Mouse (Mus musculus) megakaryocyte, embryonic 14.5 days (primary cell): ENCODE data around the gene Aldoc. TPM values are rescaled to one million over a fixed set of nuclear protein-coding genes. Genes with fewer than 3 reads are reported as not detected.

Experiments used
- H3K27me3 ChIP-seq: replicated peaks from 2 replicates; pipeline ENCODE3; 2012; ENCODE audit warnings: inconsistent platforms
- H3K36me3 ChIP-seq: replicated peaks from 2 replicates; pipeline ENCODE3; 2012; ENCODE audit warnings: low read length, inconsistent platforms, mixed read lengths
- H3K4me1 ChIP-seq: 2 replicates; pipeline ENCODE4 v1.6.1; 2012; ENCODE audit warnings: inconsistent platforms
- H3K4me3 ChIP-seq: replicated peaks from 2 replicates; pipeline ENCODE3; 2012; ENCODE audit warnings: moderate library complexity, mild to moderate bottlenecking, inconsistent platforms
- H3K9me3 ChIP-seq: 2 replicates; pipeline ENCODE4 v1.6.1; 2012; ENCODE audit warnings: inconsistent platforms
- FLI1 ChIP-seq: IDR thresholded peaks from 2 replicates; pipeline ENCODE4 v1.6.1; 2012; ENCODE audit warnings: low read length, inconsistent platforms, mixed read lengths
- GATA1 ChIP-seq: IDR thresholded peaks from 3 replicates; pipeline ENCODE4 v1.6.1; 2012; ENCODE audit warnings: mixed read lengths, low read length, inconsistent platforms, borderline replicate concordance
- polyA plus RNA-seq: library from polyadenylated mRNA; stranded (reverse); fragments of >175 nt; gene quantifications from 2 replicates; pipeline ENCODE4 v1.2.3, GENCODE M21; 2012; ENCODE audit warnings: low replicate concordance; ENCODE audit not compliant: insufficient read depth

The Aldoc gene
- polyA plus RNA-seq, 1 experiment, result 25.1 TPM

GRCm38 (mm10) chr11:78358330-78359007 lies 35.7 kb downstream of the Aldoc start:
- Histone ChIP-seq H3K36me3 (no peaks in the 10 kb centered on the region), H3K9me3 (no peaks in the 10 kb centered on the region), H3K27me3 (peaks cover 17% of the 10 kb centered on the region), H3K4me3 (no peak overlapping the region), H3K4me1 (peaks cover 40% of the 10 kb centered on the region)
- TF ChIP-seq FLI1 (no peak), GATA1 (no peak)

DNA sequence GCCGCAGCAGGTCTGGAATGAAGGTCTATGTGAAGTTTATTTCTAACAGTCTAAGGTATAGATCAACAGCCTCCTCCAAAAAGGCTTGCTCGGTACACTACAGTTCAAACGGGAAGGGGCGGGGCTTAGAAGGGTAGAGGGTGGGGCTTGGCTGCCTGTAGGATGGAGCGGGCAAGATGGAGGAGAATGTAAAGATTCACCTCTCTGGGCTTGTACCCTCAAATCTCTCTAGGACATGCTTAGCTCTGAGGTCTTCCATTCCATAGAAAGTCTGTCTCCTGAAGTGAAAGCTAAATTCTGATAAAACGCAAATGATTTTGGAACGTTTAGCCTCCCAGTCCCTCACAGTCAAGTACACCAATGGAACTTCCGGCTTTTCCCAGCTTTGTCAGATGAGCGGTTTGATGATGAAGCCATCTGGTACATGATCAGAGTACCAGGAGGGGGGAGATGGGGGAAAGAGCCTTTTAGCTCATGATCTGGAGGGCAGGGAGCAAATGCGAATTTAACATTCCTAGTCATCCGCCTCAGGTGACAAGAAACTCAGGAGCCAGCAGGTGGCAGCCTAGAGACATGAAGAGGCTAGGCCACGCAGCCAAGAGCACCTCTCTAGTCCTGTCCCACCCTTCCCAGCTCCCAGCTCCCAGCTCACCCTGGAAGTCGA lies 37.5 kb downstream of the Aldoc start:
- Histone ChIP-seq H3K4me1 (peaks cover 35% of the 10 kb centered on the region), H3K27me3 (peaks cover 33% of the 10 kb centered on the region), H3K9me3 (no peaks in the 10 kb centered on the region), H3K36me3 (no peaks in the 10 kb centered on the region), H3K4me3 (peak overlapping the region; percentile 90)
- TF ChIP-seq GATA1 (no peak), FLI1 (no peak)

DNA sequence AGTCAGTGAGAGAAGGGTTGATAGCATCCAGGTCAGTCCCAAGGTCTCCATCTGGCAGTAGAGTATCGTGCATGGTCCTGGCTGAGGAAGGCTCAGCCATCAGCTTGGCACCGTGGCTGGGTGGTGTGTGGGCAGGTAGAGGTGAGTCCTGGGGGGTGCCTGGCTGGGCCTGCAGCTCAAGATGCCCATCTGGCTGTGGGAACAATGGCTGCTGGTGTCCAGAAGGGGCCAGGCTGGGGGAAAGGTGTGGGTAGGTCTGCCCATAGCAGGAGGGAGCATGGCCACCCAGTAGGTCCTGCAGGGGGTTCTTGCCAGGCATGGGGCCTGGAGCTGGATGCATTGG lies 38.0 kb downstream of the Aldoc start:
- Histone ChIP-seq H3K36me3 (no peaks in the 10 kb centered on the region), H3K4me1 (peaks cover 32% of the 10 kb centered on the region), H3K9me3 (no peaks in the 10 kb centered on the region), H3K27me3 (peaks cover 38% of the 10 kb centered on the region), H3K4me3 (peak overlapping the region; percentile 90)
- no peak for TF ChIP-seq FLI1
- no peak for TF ChIP-seq GATA1

GRCm38 (mm10) chr11:78363309-78364007 lies 40.7 kb downstream of the Aldoc start:
- Histone ChIP-seq H3K36me3 (no peaks in the 10 kb centered on the region), H3K4me1 (peaks cover 46% of the 10 kb centered on the region), H3K27me3 (peaks cover 65% of the 10 kb centered on the region), H3K9me3 (no peaks in the 10 kb centered on the region), H3K4me3 (no peak overlapping the region)
- TF ChIP-seq GATA1, result no peak
- TF ChIP-seq FLI1, result no peak

DNA sequence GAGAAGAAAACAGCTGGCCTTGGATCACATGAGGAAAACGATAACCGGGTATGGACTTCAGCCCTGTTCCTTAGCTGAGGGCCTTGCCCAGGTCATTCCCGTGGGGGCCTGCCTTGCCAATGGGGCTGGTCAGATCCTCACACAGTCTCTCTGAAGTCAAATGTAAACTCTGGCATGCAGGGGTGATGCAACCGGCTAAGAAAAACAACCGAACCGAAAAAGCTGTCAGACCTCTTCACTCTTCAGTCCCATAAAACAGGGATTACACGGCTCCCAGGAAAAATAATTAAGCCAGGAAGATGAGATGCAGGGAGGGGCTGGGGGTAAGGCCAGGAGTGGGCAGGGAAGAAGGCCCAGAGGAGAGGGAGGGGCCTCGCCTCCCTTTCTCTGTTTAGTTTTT lies 41.3 kb downstream of the Aldoc start:
- H3K4me3 ChIP-seq, result no peak overlapping the region
- peaks cover 68% of the 10 kb centered on the region for H3K27me3 ChIP-seq
- H3K36me3 ChIP-seq, result no peaks in the 10 kb centered on the region
- H3K9me3 ChIP-seq, result no peaks in the 10 kb centered on the region
- peaks cover 43% of the 10 kb centered on the region for H3K4me1 ChIP-seq
- TF ChIP-seq FLI1 (no peak), GATA1 (no peak)

- Histone ChIP-seq H3K36me3 (no peaks in the 10 kb centered on the region), H3K4me3 (no peak overlapping the region), H3K27me3 (peaks cover 95% of the 10 kb centered on the region), H3K9me3 (no peaks in the 10 kb centered on the region), H3K4me1 (peaks cover 26% of the 10 kb centered on the region)
- TF ChIP-seq FLI1 (no peak), GATA1 (no peak)
Observed at GRCm38 (mm10) chr11:78367456-78368225, 44.9 kb downstream of the Aldoc start.

GRCm38 (mm10) chr11:78370389-78370788 lies 47.6 kb downstream of the Aldoc start:
- Histone ChIP-seq H3K9me3 (no peaks in the 10 kb centered on the region), H3K36me3 (no peaks in the 10 kb centered on the region), H3K4me3 (no peak overlapping the region), H3K27me3 (peaks cover 74% of the 10 kb centered on the region), H3K4me1 (peaks cover 21% of the 10 kb centered on the region)
- no peak for TF ChIP-seq GATA1
- no peak for TF ChIP-seq FLI1

DNA sequence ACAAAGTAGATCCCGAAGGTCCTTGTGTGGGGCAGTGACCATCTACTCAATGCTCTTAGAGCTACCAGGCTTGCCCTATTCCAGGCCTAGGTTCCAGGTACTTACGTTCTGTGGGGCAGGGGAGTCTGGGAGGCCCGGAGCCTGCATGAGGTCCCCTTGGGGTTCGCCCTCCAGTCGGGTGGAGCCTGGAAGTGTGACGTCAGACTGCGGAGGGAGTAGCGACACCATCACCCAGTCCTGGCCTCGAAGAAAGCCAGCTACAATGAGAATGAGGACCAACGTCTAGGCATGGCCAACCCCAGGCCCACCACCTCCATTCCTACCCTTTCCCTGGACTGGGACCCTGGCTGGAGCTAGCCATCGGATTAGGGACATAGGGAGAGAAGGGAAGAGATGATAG lies 48.9 kb downstream of the Aldoc start:
- no peak for TF ChIP-seq GATA1
- TF ChIP-seq FLI1, result no peak
- Histone ChIP-seq H3K36me3 (no peaks in the 10 kb centered on the region), H3K9me3 (no peaks in the 10 kb centered on the region), H3K4me3 (no peak overlapping the region), H3K27me3 (peaks cover 62% of the 10 kb centered on the region), H3K4me1 (peaks cover 24% of the 10 kb centered on the region)

GRCm38 (mm10) chr11:78372166-78372565 lies 49.4 kb downstream of the Aldoc start:
- no peak for TF ChIP-seq GATA1
- TF ChIP-seq FLI1, result no peak
- H3K4me1 ChIP-seq, result peaks cover 22% of the 10 kb centered on the region
- H3K36me3 ChIP-seq, result no peaks in the 10 kb centered on the region
- H3K4me3 ChIP-seq, result no peak overlapping the region
- H3K27me3 ChIP-seq, result peaks cover 61% of the 10 kb centered on the region
- H3K9me3 ChIP-seq, result no peaks in the 10 kb centered on the region
